Comparison of ENCODE assay signal across 8 mouse cellular contexts in the genomic region with DNA sequence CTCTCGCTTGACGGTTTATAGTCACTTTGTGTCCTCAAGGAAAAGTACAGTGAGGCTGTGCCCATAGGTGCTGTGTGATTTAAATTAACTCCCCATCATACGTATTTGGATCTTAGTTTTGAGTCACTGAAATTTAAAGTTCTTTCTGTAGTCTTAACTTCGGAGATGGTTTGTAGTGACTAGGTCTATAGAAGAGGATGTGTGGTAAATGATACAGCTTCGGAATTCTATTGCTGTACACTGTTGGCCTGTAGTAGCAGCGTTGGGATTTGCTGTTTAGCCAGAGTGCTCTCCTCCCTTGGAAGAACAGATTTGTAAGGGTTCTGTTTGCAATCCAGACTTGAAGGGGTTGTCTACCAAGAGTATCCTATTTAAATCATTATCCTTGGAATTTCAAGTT. TPM values are rescaled to one million over a fixed set of nuclear protein-coding genes. Genes with fewer than 3 reads are reported as not detected.
DNase-seq lines count a peak whose midpoint lies in the region; ATAC-seq and TF ChIP-seq lines count a peak whose summit lies in the region.

No protein-coding gene starts in this region.

- no peaks in the 10 kb centered on the region for H3K27me3 ChIP-seq in heart, embryonic 12.5 days (replicated peaks)
- H3K27me3 ChIP-seq in forebrain, embryonic 15.5 days, result no peaks in the 10 kb centered on the region

- peak overlapping the region; percentile 96 for H3K27ac ChIP-seq in heart, embryonic 12.5 days (ENCODE audit: poor library complexity, severe bottlenecking)
- H3K27ac ChIP-seq in ES-E14 (ENCODE audit: insufficient read depth, low read depth, low read length, poor library complexity, severe bottlenecking), result no peak overlapping the region
- peak overlapping the region; percentile 98 for H3K27ac ChIP-seq in forebrain, embryonic 15.5 days (replicated peaks)

- H3K4me1 ChIP-seq in heart, embryonic 12.5 days (replicated peaks), result peaks cover 10% of the 10 kb centered on the region
- peaks cover 0 to 2% of the 10 kb centered on the region in 2 experiments; a peak in 1 of 4 replicates for H3K4me1 ChIP-seq in ES-E14 (ENCODE audit: control insufficient read depth in 2 of 2, insufficient read depth in 2 of 2, low read length in 2 of 2, poor library complexity in 1 of 2)
- peaks cover 9% of the 10 kb centered on the region for H3K4me1 ChIP-seq in forebrain, embryonic 15.5 days

- no peak for ATAC-seq in heart, embryonic 12.5 days (ENCODE audit: insufficient number of reproducible peaks, low FRiP score)
- peak; percentile 51 for ATAC-seq in forebrain, embryonic 15.5 days (replicated peaks)
- ATAC-seq in megakaryocyte, adult 5-6 weeks (ENCODE audit: poor library complexity, severe bottlenecking), result 0 out of 2 replicates have a peak, but pooled peaks have one; percentile 3

- in situ Hi-C loops in ES-E14 (cut with MboI; ENCODE audit: low sequenced_read_pairs in 2 of 2, unreplicated experiment in 2 of 2), result no loop called here

- peak overlapping the region; percentile 89 for H3K4me3 ChIP-seq in heart, embryonic 12.5 days
- H3K4me3 ChIP-seq in ES-E14 (ENCODE audit: insufficient read depth in 1 of 2, low read depth in 1 of 2, low read length in 2 of 2, poor library complexity in 1 of 2, severe bottlenecking in 1 of 2), result peak overlapping the region; percentile 66 to 71
- peak overlapping the region; percentile 75 for H3K4me3 ChIP-seq in forebrain, embryonic 15.5 days

- peak overlapping the region; percentile 70 for H3K4me2 ChIP-seq in heart, embryonic 12.5 days
- H3K4me2 ChIP-seq in forebrain, embryonic 15.5 days (replicated peaks), result peak overlapping the region; percentile 52

- H3K36me3 ChIP-seq in heart, embryonic 12.5 days, result peaks cover 15% of the 10 kb centered on the region
- H3K36me3 ChIP-seq in ES-E14 (ENCODE audit: control insufficient read depth, insufficient read depth, low read length, poor library complexity, severe bottlenecking), result no peaks in the 10 kb centered on the region
- H3K36me3 ChIP-seq in forebrain, embryonic 15.5 days, result 0 out of 2 replicates have a peak, but pooled peaks cover 4% of the 10 kb centered on the region

- no peaks in the 10 kb centered on the region for H3K9me3 ChIP-seq in heart, embryonic 12.5 days (replicated peaks)
- H3K9me3 ChIP-seq in ES-E14 (ENCODE audit: control insufficient read depth, insufficient read depth, low read depth, low read length), result no peaks in the 10 kb centered on the region
- H3K9me3 ChIP-seq in forebrain, embryonic 15.5 days, result no peaks in the 10 kb centered on the region

- 7% methylated on average over 6 of the region's 6 CpGs for WGBS in heart, embryonic 12.5 days
- WGBS in forebrain, embryonic 15.5 days, result 3% methylated on average over 6 of the region's 6 CpGs

- DNase-seq in heart, postnatal 36 days, result no peak
- DNase-seq in ES-E14 (ENCODE audit: low read depth, low spot score), result no peak
- no peak for DNase-seq in adrenal gland, postnatal 4 days (ENCODE audit: low spot score in 2 of 2)
- DNase-seq in frontal cortex, adult 2 months (ENCODE audit: extremely low spot score in 1 of 2, low spot score in 1 of 2), result no peak
- no peak for DNase-seq in cerebellum, postnatal 36 days

- intact Hi-C loops in heart, postnatal 36 days (cut with DNase I), result no loop called here

- peak overlapping the region; percentile 99 for H3K9ac ChIP-seq in heart, embryonic 12.5 days
- H3K9ac ChIP-seq in ES-E14 (ENCODE audit: insufficient read depth, low read depth, low read length, poor library complexity, severe bottlenecking), result 0 out of 2 replicates have a peak overlapping the region, but pooled peaks have one; percentile 72
- H3K9ac ChIP-seq in forebrain, embryonic 15.5 days (replicated peaks), result peak overlapping the region; percentile 93

TF ChIP-seq in ES-E14, 5 proteins besides CTCF, POLR2A, EP300 and RAD21:
- no peak for TF ChIP-seq ZC3H11A (IDR thresholded peaks at IDR 0.05; ENCODE audit: borderline replicate concordance, low read depth, low read length)
- TF ChIP-seq ZNF384 (IDR thresholded peaks at IDR 0.05; ENCODE audit: low read depth, low read length), result no peak
- no peak for TF ChIP-seq HCFC1 (IDR thresholded peaks at IDR 0.05; ENCODE audit: borderline replicate concordance, insufficient read depth, low read length)
- TF ChIP-seq MAFK (IDR thresholded peaks at IDR 0.05; ENCODE audit: insufficient read depth, low read depth, low read length), result no peak
- TF ChIP-seq CHD2 (IDR thresholded peaks at IDR 0.05; ENCODE audit: low read depth, low read length), result no peak

RNA-seq across cellular contexts. Expression of gene Mthfd2l, which starts 1.0 kb away (rescaled TPM):
- polyA plus RNA-seq in heart, embryonic 12.5 days (2016; fragmentation: Nextera tagmentation; extraction: Ambion mirVana), result 35.1 and 38.0 TPM in 2 replicates
- 10 to 100 TPM in 1 of 2 experiments, 1 to 10 TPM in 1; 9.5 to 10.0 TPM for total RNA-seq in heart, postnatal 36 days (2021)
- total RNA-seq in ES-E14 (2012; rRNA removed), result 4.0 and 4.8 TPM in 2 replicates
- polyA plus RNA-seq in forebrain, embryonic 15.5 days (2015; fragmentation: Nextera tagmentation; extraction: Ambion mirVana), result 69.0 and 70.5 TPM in 2 replicates
- 3.3 and 4.4 TPM in 2 replicates for total RNA-seq in megakaryocyte, adult 5-6 weeks (2015)
- total RNA-seq in megakaryocyte, adult 5-6 weeks (2017), result 3.2 and 9.7 TPM in 2 replicates
- total RNA-seq in adrenal gland, postnatal 4 days (2021), result 10 to 100 TPM; 23.9 to 27.0 TPM
- 19.0 and 23.6 TPM in 2 replicates for polyA plus RNA-seq in frontal cortex, adult 2 months (2012; rRNA removed)

RNA-seq across cellular contexts. Expression of gene Cxcl2, which starts 28.2 kb away (rescaled TPM):
- not detected in 2 replicates for polyA plus RNA-seq in heart, embryonic 12.5 days (2016; fragmentation: Nextera tagmentation; extraction: Ambion mirVana)
- not detected for total RNA-seq in heart, postnatal 36 days (2021)
- not detected in 2 replicates for total RNA-seq in ES-E14 (2012; rRNA removed)
- polyA plus RNA-seq in forebrain, embryonic 15.5 days (2015; fragmentation: Nextera tagmentation; extraction: Ambion mirVana), result not detected in 2 replicates
- 12.9 and 38.9 TPM in 2 replicates for total RNA-seq in megakaryocyte, adult 5-6 weeks (2015)
- total RNA-seq in megakaryocyte, adult 5-6 weeks (2017), result 19.7 and 51.7 TPM in 2 replicates
- total RNA-seq in adrenal gland, postnatal 4 days (2021), result under 1 TPM; 0.37 to 0.76 TPM
- 0.08 TPM in 1 of 2 replicates, not detected in the other for polyA plus RNA-seq in frontal cortex, adult 2 months (2012; rRNA removed)

RNA-seq across cellular contexts. Expression of gene Cxcl1, which starts 40.9 kb away (rescaled TPM):
- polyA plus RNA-seq in heart, embryonic 12.5 days (2016; fragmentation: Nextera tagmentation; extraction: Ambion mirVana), result 0.15 TPM in 1 of 2 replicates, not detected in the other
- under 1 TPM; 0.30 to 0.50 TPM for total RNA-seq in heart, postnatal 36 days (2021)
- 0.45 TPM in 1 of 2 replicates, not detected in the other for total RNA-seq in ES-E14 (2012; rRNA removed)
- polyA plus RNA-seq in forebrain, embryonic 15.5 days (2015; fragmentation: Nextera tagmentation; extraction: Ambion mirVana), result 0.24 TPM in 1 of 2 replicates, not detected in the other
- total RNA-seq in megakaryocyte, adult 5-6 weeks (2015), result 0.36 TPM in 1 of 2 replicates, not detected in the other
- 0.16 and 0.70 TPM in 2 replicates for total RNA-seq in megakaryocyte, adult 5-6 weeks (2017)
- 1 to 10 TPM in 1 of 2 experiments, under 1 TPM in 1; 0.82 to 1.3 TPM for total RNA-seq in adrenal gland, postnatal 4 days (2021)
- 0.32 and 0.46 TPM in 2 replicates for polyA plus RNA-seq in frontal cortex, adult 2 months (2012; rRNA removed)

Comparison
In these comparisons a context has a peak if more than half of its experiments do, and no peak if none do; other contexts are left out.
1. RNA of gene Cxcl2, which starts 28.2 kb away (total RNA-seq): 12.9 to 51.7 TPM in megakaryocyte, adult 5-6 weeks; 0.37 to 0.76 TPM in adrenal gland, postnatal 4 days, not detected in heart, postnatal 36 days and not detected in ES-E14; every median in the first group is over 4 times any median in the second.
2. Peak in every context shown above with its lines, with median percentiles within 50 percentile points of each other: H3K4me3 ChIP-seq and H3K9ac ChIP-seq.